Mouse (Mus musculus) heart, embryonic 11.5 days (tissue): ENCODE measurements around the gene Tnrc18. TPM values are rescaled to one million over a fixed set of nuclear protein-coding genes. Genes with fewer than 3 reads are reported as not detected.

ENCODE experiments used
- ATAC-seq: fragments of 200-750 bp; cut with Nextera tagmentation; replicated peaks from 2 replicates; pipeline ENCODE4 v1.8.0; 2017; ENCODE audit warnings: moderate library complexity; ENCODE audit not compliant: insufficient number of reproducible peaks, low FRiP score, low TSS enrichment
- H3K27ac ChIP-seq: fragments of 300-500 bp; sonication (generic); 2 replicates; pipeline ENCODE4 v1.5.1; 2014; ENCODE audit warnings: mild to moderate bottlenecking, low read depth, low read length
- H3K27me3 ChIP-seq: fragments of 300-500 bp; sonication (generic); 2 replicates; pipeline ENCODE4 v1.6.1; 2014; ENCODE audit warnings: mild to moderate bottlenecking, low read length, mixed read lengths; ENCODE audit not compliant: control insufficient read depth, insufficient read depth
- H3K36me3 ChIP-seq: fragments of 300-500 bp; sonication (generic); 2 replicates; pipeline ENCODE4 v1.6.1; 2014; ENCODE audit warnings: mild to moderate bottlenecking, low read length, moderate library complexity, mixed read lengths; ENCODE audit not compliant: control insufficient read depth, insufficient read depth
- H3K4me1 ChIP-seq: fragments of 300-500 bp; sonication (generic); 2 replicates; pipeline ENCODE4 v1.6.1; 2014; ENCODE audit warnings: low read length; ENCODE audit not compliant: control insufficient read depth, insufficient read depth
- H3K4me2 ChIP-seq: fragments of 300-500 bp; sonication (generic); 2 replicates; pipeline ENCODE4 v1.6.1; 2014; ENCODE audit warnings: mild to moderate bottlenecking, moderate library complexity
- H3K4me3 ChIP-seq: fragments of 300-500 bp; sonication (generic); 2 replicates; pipeline ENCODE4 v1.5.1; 2014; ENCODE audit warnings: low read depth, low read length
- H3K9ac ChIP-seq: fragments of 300-500 bp; sonication (generic); 2 replicates; pipeline ENCODE4 v1.6.1; 2014; ENCODE audit warnings: mild to moderate bottlenecking, low read depth, low read length, moderate library complexity
- H3K9me3 ChIP-seq: fragments of 300-500 bp; sonication (generic); replicated peaks from 2 replicates; pipeline ENCODE4 v1.6.1; 2016; ENCODE audit warnings: low read length; ENCODE audit not compliant: control insufficient read depth
- WGBS: fragments of 180-500 bp; shearing (Covaris S2); extraction: QIAGEN DNeasy Blood & Tissue Kit; methylation state at CpG from one replicate; pipeline ENCODE4 v1.1.7; 2014; ENCODE audit not compliant: insufficient replicate concordance; 5-methylcytosine and 5-hydroxymethylcytosine counted together
- polyA plus RNA-seq: library from polyadenylated mRNA; unstranded; fragments of >200 nt; fragmentation: Nextera tagmentation; extraction: Ambion mirVana; gene quantifications from 2 replicates; pipeline ENCODE4 v1.2.1, GENCODE M21; 2014

The Tnrc18 gene
- polyA plus RNA-seq, 1 experiment from 2014 or later = 23.5 TPM

DNA sequence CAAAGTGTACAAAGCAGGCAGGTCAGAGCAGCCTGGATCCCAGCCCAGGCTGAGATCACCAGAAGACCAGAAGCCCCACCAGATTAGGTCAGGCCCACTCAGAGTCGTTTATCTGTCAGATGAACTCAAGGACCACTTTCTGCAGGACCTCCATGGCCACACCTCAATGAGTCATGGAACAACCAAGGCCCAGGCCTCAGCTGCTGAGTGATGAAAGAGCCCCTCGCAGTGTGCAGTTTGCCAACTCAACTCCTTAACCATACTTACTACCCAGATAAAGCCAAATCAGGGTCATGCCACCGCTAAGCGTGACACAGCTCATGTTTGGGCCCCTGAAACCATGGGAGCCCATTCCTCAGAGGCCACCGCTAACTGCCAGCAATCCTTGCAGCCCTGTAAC is 109.8 kb downstream of the Tnrc18 start:
- no peak overlapping the region for H3K9ac ChIP-seq
- no peaks in the 10 kb centered on the region for H3K36me3 ChIP-seq
- no peak for ATAC-seq
- peaks cover 18% of the 10 kb centered on the region for H3K27me3 ChIP-seq
- no peaks in the 10 kb centered on the region for H3K4me1 ChIP-seq
- H3K4me3 ChIP-seq = no peak overlapping the region
- 69% methylated on average over 5 of the region's 5 CpGs for WGBS
- no peak overlapping the region for H3K27ac ChIP-seq
- H3K4me2 ChIP-seq = no peak overlapping the region
- H3K9me3 ChIP-seq = no peaks in the 10 kb centered on the region; the same call in 1 of the 2 replicates

DNA sequence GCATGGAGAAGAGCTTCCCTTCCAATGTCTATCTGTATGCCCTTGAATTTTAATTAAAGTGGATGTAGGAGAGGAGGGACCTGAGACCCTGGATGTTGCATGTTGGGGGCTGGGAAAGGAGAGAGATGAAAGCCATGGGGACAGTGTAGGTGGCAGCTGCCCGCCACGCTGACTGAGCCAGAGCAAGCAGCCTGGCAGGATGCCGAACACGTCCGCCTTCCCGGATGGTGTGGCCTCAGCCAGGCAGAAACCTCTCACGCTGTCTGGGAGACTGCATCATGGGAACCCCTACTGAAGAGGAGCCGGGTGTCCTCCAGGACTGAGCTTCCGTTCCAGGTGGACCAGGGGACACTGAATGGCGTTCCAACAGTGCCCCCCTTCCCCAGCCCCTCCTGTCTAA is 113.9 kb downstream of the Tnrc18 start:
- H3K4me2 ChIP-seq = no peak overlapping the region
- WGBS = 87% methylated on average over 10 of the region's 10 CpGs
- H3K9me3 ChIP-seq = no peaks in the 10 kb centered on the region
- no peaks in the 10 kb centered on the region for H3K36me3 ChIP-seq
- no peak overlapping the region for H3K4me3 ChIP-seq
- ATAC-seq = no peak
- H3K9ac ChIP-seq = no peak overlapping the region
- peaks cover 46% of the 10 kb centered on the region for H3K27me3 ChIP-seq
- H3K4me1 ChIP-seq = peaks cover 5% of the 10 kb centered on the region; the same call in 1 of the 2 replicates
- no peak overlapping the region for H3K27ac ChIP-seq

- ATAC-seq = no peak
- peak overlapping the region; percentile 98 for H3K4me2 ChIP-seq
- 25% methylated on average over 18 of the region's 18 CpGs for WGBS
- H3K36me3 ChIP-seq = no peaks in the 10 kb centered on the region
- peaks cover 50% of the 10 kb centered on the region for H3K27me3 ChIP-seq
- H3K4me1 ChIP-seq = peaks cover 5% of the 10 kb centered on the region; the same call in 1 of the 2 replicates
- peak overlapping the region; percentile 57 for H3K4me3 ChIP-seq
- peak overlapping the region; percentile 68 for H3K9ac ChIP-seq
- no peak overlapping the region for H3K27ac ChIP-seq
- no peaks in the 10 kb centered on the region for H3K9me3 ChIP-seq
Measured at GRCm38 (mm10) chr5:142702511-142703138, 114.8 kb downstream of the Tnrc18 start.

- WGBS = under 1% methylated on average over 65 of the region's 72 CpGs
- H3K4me3 ChIP-seq = peak overlapping the region; percentile 57
- peaks cover 51% of the 10 kb centered on the region for H3K27me3 ChIP-seq
- H3K9me3 ChIP-seq = no peaks in the 10 kb centered on the region
- ATAC-seq = peak; percentile 78
- H3K36me3 ChIP-seq = no peaks in the 10 kb centered on the region
- peak overlapping the region; percentile 68 for H3K9ac ChIP-seq
- peaks cover 5% of the 10 kb centered on the region; the same call in 1 of the 2 replicates for H3K4me1 ChIP-seq
- H3K27ac ChIP-seq = no peak overlapping the region
- H3K4me2 ChIP-seq = peak overlapping the region; percentile 98
Measured at GRCm38 (mm10) chr5:142701651-142702510, 115.6 kb downstream of the Tnrc18 start.

- Histone ChIP-seq H3K27ac (no peak overlapping the region), H3K4me2 (peak overlapping the region; percentile 98), H3K9me3 (no peaks in the 10 kb centered on the region), H3K36me3 (no peaks in the 10 kb centered on the region), H3K27me3 (peaks cover 57% of the 10 kb centered on the region), H3K4me1 (peaks cover 5% of the 10 kb centered on the region; the same call in 1 of the 2 replicates), H3K9ac (no peak overlapping the region), H3K4me3 (no peak overlapping the region)
- ATAC-seq = no peak
- WGBS = 9% methylated on average over 15 of the region's 15 CpGs
Measured at GRCm38 (mm10) chr5:142700842-142701589, 116.4 kb downstream of the Tnrc18 start.

GRCm38 (mm10) chr5:142697742-142698141 is 119.7 kb downstream of the Tnrc18 start:
- H3K4me1 ChIP-seq = peaks cover 5% of the 10 kb centered on the region; the same call in 1 of the 2 replicates
- ATAC-seq = no peak
- H3K4me2 ChIP-seq = no peak overlapping the region
- H3K4me3 ChIP-seq = no peak overlapping the region
- H3K27ac ChIP-seq = no peak overlapping the region
- H3K36me3 ChIP-seq = no peaks in the 10 kb centered on the region
- H3K9ac ChIP-seq = no peak overlapping the region
- H3K27me3 ChIP-seq = peaks cover 48% of the 10 kb centered on the region
- WGBS = 64% methylated on average over 2 of the region's 2 CpGs
- H3K9me3 ChIP-seq = no peaks in the 10 kb centered on the region

- H3K9ac ChIP-seq = no peak overlapping the region
Measured at GRCm38 (mm10) chr5:142696865-142697264, 120.6 kb downstream of the Tnrc18 start.

DNA sequence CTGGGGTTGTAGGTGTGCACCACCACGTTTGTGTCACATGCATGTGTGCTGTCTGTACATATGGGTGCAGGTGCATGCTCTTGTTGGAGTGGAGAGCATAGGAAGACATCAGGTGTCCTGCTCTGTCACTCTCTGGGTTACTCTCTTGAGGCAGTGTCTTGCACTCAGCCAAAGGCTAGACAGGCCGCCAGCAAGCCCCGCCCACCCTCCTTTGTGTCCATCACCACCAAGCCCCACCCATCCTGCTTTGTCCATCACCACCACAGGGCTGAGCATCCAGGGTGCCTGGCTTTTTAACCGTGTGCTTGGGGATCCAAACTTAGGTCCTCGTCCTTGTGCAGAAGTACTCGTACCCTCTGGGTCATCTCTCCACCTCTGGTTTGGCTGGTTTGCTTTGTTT is 121.2 kb downstream of the Tnrc18 start:
- Histone ChIP-seq H3K27ac (no peak overlapping the region), H3K4me3 (no peak overlapping the region), H3K4me1 (no peaks in the 10 kb centered on the region), H3K27me3 (peaks cover 33% of the 10 kb centered on the region), H3K4me2 (no peak overlapping the region), H3K36me3 (no peaks in the 10 kb centered on the region), H3K9ac (no peak overlapping the region), H3K9me3 (no peaks in the 10 kb centered on the region)
- WGBS = 38% methylated on average over 6 of the region's 6 CpGs
- no peak for ATAC-seq

More at GRCm38 (mm10) chr5:142696865-142697264, 120.6 kb downstream of the Tnrc18 start:
- H3K4me1 ChIP-seq = peaks cover 2% of the 10 kb centered on the region; the same call in 1 of the 2 replicates
- H3K4me2 ChIP-seq = no peak overlapping the region
- no peak for ATAC-seq
- no peak overlapping the region for H3K27ac ChIP-seq
- no peaks in the 10 kb centered on the region for H3K9me3 ChIP-seq
- H3K4me3 ChIP-seq = no peak overlapping the region
- 89% methylated on average over 6 of the region's 6 CpGs for WGBS
- no peaks in the 10 kb centered on the region for H3K36me3 ChIP-seq
- peaks cover 39% of the 10 kb centered on the region for H3K27me3 ChIP-seq
